Mouse (Mus musculus): ENCODE results near the gene Wdr54.

The Wdr54 gene

DNA sequence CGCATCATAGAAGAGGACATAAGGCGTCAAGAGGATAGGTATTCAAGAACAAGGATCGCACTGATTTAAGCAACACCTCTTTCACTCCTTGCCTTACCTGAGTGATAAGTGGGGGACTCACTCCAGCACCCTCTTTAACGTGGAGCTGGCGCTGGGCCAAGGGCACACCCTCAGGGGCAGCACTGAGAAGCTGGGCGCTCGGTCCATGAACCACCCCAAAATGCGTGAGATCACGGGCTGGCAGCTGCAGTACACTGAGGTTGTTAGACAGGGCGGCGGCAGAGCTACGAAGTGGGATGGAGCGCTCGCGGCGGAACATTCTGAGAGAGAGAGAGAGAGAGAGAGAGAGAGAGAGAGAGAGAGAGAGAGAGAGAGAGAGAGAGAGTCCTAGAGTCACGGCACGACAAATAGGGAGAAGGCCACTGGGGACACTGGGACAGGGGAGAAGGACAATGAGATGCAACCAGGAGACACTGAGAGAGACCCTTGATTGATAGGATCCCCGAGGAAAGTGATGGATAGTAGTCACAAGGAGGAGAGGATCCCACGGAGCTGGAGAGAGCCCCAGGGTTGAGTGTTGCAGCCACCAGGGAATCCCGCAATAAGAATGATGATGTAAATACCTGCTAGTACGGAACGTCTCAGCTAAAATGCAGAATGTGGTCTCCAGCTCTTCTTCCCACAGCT lies 502 bp downstream of the Wdr54 start:
- DNase-seq = peak; percentile 23 to 36

- DNase-seq = no peak
Measured at GRCm38 (mm10) chr6:83153485-83153884, 2.7 kb downstream of the Wdr54 start.

DNA sequence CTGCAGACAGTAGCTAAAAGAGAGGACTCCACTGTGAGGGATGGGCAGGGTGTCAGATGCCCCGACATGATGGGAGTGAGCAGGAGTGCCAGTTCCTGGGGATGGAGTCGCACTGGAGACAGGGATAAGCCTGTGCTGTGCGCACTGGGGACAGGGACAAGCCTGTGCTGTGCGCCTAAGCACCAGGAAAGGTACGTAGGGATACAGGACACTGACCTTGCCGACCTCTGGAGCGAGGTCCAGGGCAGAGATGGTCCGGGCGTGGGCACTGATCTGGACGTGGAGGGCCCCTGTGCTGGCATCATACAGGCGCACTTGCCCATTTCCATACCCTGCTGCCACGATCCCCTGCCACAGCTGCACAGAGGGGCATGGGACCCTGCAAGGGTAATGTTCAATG lies 3.2 kb downstream of the Wdr54 start:
- DNase-seq = no peak

GRCm38 (mm10) chr6:83151721-83152120 lies 4.5 kb downstream of the Wdr54 start:
- DNase-seq = no peak

DNA sequence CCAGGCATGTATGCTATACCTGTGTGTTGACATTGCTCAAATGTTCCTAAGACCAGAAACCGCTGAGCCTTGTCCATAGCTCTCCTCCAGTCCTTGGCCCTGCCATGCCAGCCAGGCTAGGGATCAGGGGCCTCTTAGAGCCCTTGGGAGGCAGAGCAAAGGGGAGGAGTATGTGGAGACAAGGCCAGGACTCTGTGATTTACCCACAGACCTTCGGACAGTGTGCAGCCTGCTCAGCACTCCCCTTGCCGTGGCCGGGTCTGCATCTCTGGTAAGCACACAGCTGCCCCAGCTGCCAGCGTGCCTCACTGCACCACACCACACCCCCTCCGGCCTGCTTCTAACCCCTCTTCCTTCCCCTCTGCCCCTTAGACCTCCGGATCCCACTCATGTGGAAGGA lies 8.9 kb downstream of the Wdr54 start:
- DNase-seq = no peak

GRCm38 (mm10) chr6:83145805-83146204 lies 10.4 kb downstream of the Wdr54 start:
- no peak for DNase-seq

DNA sequence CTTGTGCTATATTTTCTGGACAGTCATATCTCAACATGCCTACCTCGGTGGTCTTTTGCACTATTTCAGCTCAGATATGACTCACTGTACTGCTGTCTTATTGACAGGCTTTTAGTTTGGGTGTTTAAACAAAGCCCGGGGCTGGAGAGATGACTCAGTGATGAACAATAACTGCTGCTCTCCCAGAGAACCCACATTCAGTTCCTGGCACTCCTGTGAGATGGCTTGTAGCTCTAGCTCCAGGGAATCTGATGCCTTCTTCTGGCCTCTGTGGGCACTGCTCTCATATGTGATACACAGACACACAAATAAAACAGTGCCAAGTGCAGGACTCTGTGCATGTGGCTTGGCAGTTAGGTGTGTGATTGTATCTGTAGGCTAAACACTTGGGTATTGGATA lies 11.0 kb downstream of the Wdr54 start:
- DNase-seq = no peak

GRCm38 (mm10) chr6:83142886-83143285 lies 13.3 kb downstream of the Wdr54 start:
- no peak for DNase-seq

DNA sequence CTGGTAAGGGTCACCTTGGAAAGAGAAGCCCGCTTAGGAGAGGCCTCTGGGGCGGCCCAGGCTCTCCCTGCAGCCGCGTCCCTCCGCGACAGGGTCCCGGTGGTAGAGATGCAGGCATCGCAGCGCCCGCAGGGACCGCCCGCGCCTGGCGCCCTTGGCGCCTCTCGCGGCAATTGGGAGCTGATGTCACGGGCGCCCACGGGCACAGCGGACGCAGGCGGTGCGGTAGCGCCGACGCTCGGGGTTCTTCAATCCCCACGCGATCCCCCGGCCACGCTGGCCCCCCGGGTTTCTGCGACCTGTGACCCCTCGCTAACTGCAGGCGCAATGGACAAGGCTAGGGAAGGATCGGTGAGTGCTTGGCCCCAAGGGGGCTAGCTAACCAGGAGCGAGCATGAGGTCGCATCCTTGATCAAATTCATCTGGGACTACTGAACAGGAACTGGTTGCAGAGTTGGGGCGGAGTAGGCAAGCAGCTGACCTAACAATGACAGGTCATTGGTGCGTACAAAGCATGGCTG lies 13.9 kb downstream of the Wdr54 start:
- peak in 1 of 2 experiments; percentile 25 for DNase-seq

- no peak for DNase-seq
Measured at GRCm38 (mm10) chr6:83141636-83142035, 14.6 kb downstream of the Wdr54 start.

- DNase-seq = no peak
Measured at GRCm38 (mm10) chr6:83140044-83140443, 16.2 kb downstream of the Wdr54 start.

GRCm38 (mm10) chr6:83138056-83138455 lies 18.1 kb downstream of the Wdr54 start:
- no peak for DNase-seq

GRCm38 (mm10) chr6:83137576-83137950 lies 18.6 kb downstream of the Wdr54 start:
- peak in 1 of 2 experiments; percentile 41 for DNase-seq

DNA sequence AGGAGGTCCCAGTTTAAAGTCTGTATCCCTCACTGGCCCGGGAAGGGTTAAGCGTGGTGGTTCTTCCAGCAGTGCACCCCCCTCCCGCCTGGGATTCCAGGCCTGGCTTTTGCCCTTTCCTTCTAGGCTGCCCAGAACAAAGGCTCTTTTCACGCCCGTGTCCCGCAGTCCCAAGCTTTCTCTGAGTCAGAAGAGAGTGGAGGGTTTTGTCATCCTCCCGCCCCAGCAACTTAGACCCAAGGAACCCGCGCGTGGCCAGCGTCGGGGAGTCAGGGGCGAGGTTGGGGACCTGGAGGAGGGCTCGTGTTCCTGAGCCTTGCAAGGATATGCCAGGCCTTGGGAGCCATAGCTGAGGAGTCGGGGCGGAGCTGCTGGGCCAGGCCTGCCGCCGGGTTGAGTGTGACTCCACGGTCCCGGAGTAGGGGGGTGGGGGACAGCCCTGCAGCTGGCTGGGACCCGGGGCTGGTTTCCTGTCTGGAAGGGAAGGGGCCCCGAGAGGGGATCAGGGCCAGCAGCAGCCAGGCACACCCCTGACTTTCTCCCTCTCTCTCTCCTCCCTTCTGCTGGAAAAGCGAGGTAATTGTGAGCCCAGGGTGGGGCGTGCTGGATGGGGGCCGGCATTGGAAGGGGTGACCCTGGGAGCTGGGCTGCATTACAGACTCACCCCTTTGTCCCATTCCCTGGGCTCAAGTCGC lies 19.2 kb downstream of the Wdr54 start:
- no peak for DNase-seq

- DNase-seq = no peak
Measured at GRCm38 (mm10) chr6:83136291-83136880, 19.8 kb downstream of the Wdr54 start.

DNA sequence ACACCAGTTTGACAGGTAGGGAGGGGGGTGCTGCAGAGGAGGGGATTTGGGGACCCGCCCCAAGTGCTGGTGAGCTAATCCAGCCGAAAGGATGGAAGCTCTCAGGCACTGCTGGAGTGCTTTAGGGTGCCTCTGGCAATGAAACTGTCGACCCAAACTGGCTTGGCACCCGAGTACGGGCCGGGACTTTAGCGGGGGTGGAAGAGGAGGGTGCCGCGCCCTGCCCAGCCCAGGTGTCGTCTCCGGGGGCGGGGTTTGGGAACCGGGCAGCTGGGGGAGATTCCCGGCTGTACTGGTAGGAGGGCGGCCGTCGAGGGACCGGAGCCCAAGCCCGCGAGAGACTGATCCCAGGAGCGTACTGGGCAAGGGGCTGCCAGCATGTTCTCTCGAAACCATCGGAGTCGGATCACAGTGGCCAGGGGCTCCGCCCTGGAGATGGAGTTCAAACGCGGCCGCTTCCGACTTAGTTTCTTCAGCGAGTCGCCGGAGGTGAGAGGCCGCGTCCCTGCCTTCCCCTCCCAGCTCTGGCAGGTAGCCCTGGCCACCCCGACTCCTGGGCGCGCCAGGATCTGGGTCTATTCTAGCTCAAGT lies 20.5 kb downstream of the Wdr54 start:
- DNase-seq = no peak

DNA sequence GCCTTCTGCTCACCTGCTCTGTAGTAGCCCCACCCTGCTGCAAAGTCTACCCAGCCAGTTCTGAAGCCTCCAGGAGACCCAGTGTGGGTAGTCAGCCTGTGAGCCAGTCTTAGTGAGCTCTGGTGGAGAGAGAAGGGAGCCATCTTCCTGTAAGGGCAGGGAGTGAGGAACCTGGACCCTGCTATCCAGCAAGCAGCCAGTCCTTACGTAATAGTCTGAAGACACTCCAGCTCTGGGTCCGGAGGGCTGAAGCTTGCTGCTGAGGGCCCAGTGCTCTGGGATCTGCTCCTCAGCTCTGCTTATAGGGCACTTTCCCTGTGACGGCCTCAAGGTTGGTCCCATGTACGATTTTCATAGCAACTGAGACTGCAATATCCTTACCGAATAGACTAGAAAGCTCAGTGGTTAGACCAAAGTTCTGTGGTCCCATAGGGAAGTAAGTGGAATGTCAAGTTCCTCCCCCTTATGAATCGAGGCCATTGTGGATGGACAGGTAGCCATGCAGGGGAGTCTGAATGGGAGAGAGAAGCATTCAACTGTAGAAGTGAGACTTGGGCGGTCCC lies 21.2 kb downstream of the Wdr54 start, which contains the start of gene Rtkn:
Gene Rtkn, plus strand, starts transcription at position 513 of the 563 bp plus-strand sequence.
- no peak for DNase-seq

GRCm38 (mm10) chr6:83134226-83134625 lies 22.0 kb downstream of the Wdr54 start:
- no peak for DNase-seq

- no peak for DNase-seq
Measured at GRCm38 (mm10) chr6:83132176-83132919, 23.8 kb downstream of the Wdr54 start.

DNA sequence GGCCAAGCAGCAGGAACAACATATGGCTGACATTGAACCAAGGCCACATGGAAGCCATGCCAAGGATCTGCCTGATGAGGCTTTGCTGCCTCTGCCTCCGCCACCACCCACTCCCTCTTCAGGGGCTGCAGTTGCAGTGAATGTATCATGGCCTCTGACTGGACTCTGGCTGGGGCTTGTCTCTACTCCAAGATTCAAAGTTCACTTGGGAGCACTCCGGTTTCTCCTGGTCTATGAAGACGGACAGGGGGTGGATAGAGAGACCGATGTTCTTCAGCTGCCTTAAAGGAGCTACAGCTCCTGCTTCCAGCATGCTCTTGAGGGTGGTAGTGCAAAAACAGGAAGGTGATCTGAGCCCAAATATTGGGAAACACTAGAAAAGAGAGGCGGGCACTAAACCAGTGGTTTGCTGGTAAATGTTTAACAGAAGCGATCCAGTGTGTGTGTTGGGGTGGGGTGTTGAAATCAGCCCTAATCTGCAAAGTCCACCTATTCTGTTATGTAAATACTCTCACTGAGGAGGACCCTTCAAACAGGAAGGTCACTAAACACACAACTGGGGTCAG lies 24.6 kb downstream of the Wdr54 start:
- DNase-seq = no peak

GRCm38 (mm10) chr6:83127419-83127818 lies 28.8 kb downstream of the Wdr54 start:
- no peak for DNase-seq

DNA sequence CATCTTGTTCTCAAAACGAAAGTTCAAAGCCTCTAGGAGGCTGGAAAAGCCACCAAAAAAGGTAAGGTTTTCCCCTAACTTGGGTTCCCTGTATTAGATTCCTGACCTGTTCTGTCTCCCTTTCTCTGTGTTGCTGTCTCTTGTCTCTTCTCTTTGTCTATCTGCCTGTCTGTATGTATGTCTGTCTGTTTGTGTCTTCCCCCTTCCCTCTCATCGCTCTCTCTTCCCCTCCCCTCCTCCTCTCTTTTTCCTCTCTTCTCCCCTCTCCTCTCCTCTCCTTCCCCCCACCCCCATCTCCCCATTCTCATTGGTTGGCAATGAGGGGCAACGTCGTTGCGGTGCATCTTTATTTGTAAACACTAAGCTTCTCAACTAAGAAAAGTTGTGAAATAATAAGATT lies 30.9 kb downstream of the Wdr54 start, which contains the start of gene Ino80b:
Gene Ino80b, minus strand, starts transcription at position 101 of the 400 bp plus-strand sequence.
- no peak for DNase-seq

Measured in cerebellum, postnatal 36 days (tissue).